Mouse (Mus musculus) cortical plate, adult 2 months (tissue): ENCODE data around the gene Cyth3. TPM values are rescaled to one million over a fixed set of nuclear protein-coding genes. Genes with fewer than 3 reads are reported as not detected.

Experiments used
- H3K27ac ChIP-seq: fragments of 200-500 bp; 2 replicates; pipeline ENCODE4 v1.5.1; 2012; ENCODE audit warnings: low read length, control low read depth, inconsistent platforms; ENCODE audit not compliant: insufficient read depth
- H3K4me1 ChIP-seq: fragments of 200-500 bp; 2 replicates; pipeline ENCODE4 v1.6.1; 2011; ENCODE audit warnings: low read length; ENCODE audit not compliant: control insufficient read depth, insufficient read depth
- H3K4me3 ChIP-seq: fragments of 200-500 bp; 2 replicates; pipeline ENCODE4 v1.5.1; 2011; ENCODE audit warnings: mild to moderate bottlenecking, low read length, control low read depth; ENCODE audit not compliant: insufficient read depth
- CTCF ChIP-seq: fragments of 200-500 bp; IDR thresholded peaks from 2 replicates; pipeline ENCODE4 v1.5.1; 2011; ENCODE audit warnings: mild to moderate bottlenecking, control low read depth, low read length; ENCODE audit not compliant: insufficient read depth; ENCODE audit errors: extremely low read depth
- POLR2A ChIP-seq: fragments of 200-500 bp; IDR thresholded peaks from 2 replicates; pipeline ENCODE4 v1.6.1; 2011; ENCODE audit warnings: mild to moderate bottlenecking, low read length, control low read depth; ENCODE audit not compliant: insufficient read depth; ENCODE audit errors: extremely low read depth
- polyA plus RNA-seq: library from polyadenylated mRNA; depleted of rRNA; stranded (reverse); fragments of >200 nt; gene quantifications from 2 replicates; pipeline ENCODE4 v1.2.3, GENCODE M21; 2012

The Cyth3 gene
- polyA plus RNA-seq, 1 experiment = 33.9 TPM

DNA sequence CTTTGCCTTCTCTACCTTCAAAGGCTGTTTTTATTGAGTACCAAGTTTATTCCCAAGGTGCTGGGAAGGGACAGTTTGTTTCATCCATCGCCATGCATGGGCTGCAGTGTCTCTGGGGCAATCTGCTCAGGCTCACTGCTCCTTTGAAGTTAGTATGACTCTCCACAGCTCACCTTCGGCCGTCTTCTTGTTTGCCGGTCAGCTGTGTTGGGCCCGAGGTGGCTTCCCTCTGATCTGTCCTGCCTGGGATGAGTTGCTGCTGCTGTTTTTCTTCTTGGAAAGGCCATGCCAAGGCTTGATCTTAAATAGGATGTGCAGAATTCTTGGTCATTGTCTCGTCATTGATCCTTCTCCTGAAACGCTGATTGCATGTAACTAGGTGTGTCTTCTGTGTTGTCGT lies 9.3 kb downstream of the Cyth3 start:
- H3K27ac ChIP-seq = 0 out of 2 replicates have a peak overlapping the region, but pooled peaks have one; percentile 15
- no peak for TF ChIP-seq POLR2A
- no peak for TF ChIP-seq CTCF
- H3K4me1 ChIP-seq = peaks cover 5% of the 10 kb centered on the region
- H3K4me3 ChIP-seq = no peak overlapping the region

- Histone ChIP-seq H3K27ac (peak overlapping the region; percentile 61; the same call in 1 of the 2 replicates), H3K4me3 (no peak overlapping the region)
- TF ChIP-seq CTCF = no peak
- TF ChIP-seq POLR2A = no peak
Measured at GRCm38 (mm10) chr5:143632674-143633557, 10.7 kb downstream of the Cyth3 start.

GRCm38 (mm10) chr5:143633558-143633871 lies 11.3 kb downstream of the Cyth3 start:
- Histone ChIP-seq H3K27ac (peak overlapping the region; percentile 61), H3K4me1 (peaks cover 5% of the 10 kb centered on the region), H3K4me3 (no peak overlapping the region)
- TF ChIP-seq POLR2A (no peak), CTCF (no peak)

More at GRCm38 (mm10) chr5:143632674-143633557, 10.7 kb downstream of the Cyth3 start:
- peaks cover 5% of the 10 kb centered on the region for H3K4me1 ChIP-seq

DNA sequence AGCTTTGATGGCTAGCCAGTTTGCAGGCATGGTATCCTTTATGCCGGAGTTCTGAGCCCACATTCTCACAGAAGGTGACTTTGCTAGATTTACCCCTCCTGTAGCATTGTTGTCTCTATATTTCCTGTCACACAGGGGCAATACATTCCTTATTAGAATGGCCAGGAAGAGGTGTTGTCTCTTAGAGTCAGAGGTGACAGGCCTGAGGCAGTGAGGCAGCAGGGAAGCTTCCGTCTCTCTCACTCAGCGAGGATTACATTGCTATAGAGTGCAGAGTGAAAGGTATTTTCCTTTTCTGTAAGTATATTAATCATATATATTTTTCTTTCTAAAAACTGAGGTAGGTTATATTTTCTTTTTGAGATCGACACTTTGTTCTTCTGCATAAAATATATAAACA lies 11.6 kb downstream of the Cyth3 start:
- Histone ChIP-seq H3K27ac (peak overlapping the region; percentile 61), H3K4me1 (peaks cover 5% of the 10 kb centered on the region), H3K4me3 (no peak overlapping the region)
- TF ChIP-seq CTCF = no peak
- no peak for TF ChIP-seq POLR2A

DNA sequence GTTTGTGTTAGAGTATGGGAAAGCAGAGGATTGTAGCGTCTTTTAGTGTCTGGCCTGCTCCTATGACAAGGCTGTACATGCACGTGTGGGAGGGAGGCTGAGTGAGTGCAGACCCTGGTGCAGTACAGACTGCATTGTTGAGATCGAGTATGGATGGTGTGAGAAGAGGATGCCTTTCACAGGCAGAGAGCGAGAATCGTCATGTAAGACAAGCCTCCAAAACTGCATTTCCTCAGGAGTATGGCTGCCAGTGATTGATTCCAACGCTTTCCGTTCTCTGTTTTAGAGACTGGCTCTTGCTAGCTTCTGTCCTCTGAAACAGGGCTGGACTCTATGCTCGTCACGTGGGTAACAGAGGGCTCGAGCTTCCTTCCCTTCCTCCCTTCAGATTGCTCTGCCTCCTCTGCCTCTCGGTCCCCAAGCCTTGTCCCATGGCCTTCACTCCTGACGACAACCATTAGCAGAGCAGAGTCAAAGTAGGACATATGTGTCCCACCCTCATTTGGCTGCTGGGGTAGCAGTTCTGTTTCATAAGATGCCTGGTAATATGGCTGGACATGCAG lies 12.4 kb downstream of the Cyth3 start:
- Histone ChIP-seq H3K4me1 (peaks cover 5% of the 10 kb centered on the region), H3K4me3 (no peak overlapping the region), H3K27ac (peak overlapping the region; percentile 69; the same call in 1 of the 2 replicates)
- TF ChIP-seq POLR2A = no peak
- TF ChIP-seq CTCF = no peak

DNA sequence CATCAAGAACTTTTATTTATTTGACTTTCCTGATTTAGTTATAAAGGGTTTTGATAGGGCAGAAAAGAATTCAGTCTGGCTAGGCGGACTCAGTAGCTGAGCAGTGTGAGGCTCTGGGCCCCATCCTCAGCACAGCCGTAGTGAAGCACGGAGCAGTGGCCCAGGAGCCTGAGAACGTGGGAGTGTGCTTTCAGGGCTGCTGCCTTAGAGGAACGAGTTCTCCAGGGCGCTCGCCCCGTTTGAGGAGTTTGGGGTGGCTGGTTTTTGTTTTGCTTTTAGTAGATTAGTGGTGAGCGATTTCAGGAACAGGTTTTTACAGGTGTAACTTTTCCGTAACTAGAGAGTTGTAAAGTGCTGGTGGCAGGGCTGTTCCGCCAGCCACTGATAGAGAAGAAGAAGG lies 13.1 kb downstream of the Cyth3 start:
- Histone ChIP-seq H3K4me1 (peaks cover 5% of the 10 kb centered on the region), H3K27ac (no peak overlapping the region), H3K4me3 (no peak overlapping the region)
- TF ChIP-seq POLR2A (no peak), CTCF (no peak)

- TF ChIP-seq CTCF = no peak
- TF ChIP-seq POLR2A = no peak
- H3K27ac ChIP-seq = no peak overlapping the region
- H3K4me1 ChIP-seq = peaks cover 5% of the 10 kb centered on the region
- H3K4me3 ChIP-seq = no peak overlapping the region
Measured at GRCm38 (mm10) chr5:143636173-143636572, 13.9 kb downstream of the Cyth3 start.

DNA sequence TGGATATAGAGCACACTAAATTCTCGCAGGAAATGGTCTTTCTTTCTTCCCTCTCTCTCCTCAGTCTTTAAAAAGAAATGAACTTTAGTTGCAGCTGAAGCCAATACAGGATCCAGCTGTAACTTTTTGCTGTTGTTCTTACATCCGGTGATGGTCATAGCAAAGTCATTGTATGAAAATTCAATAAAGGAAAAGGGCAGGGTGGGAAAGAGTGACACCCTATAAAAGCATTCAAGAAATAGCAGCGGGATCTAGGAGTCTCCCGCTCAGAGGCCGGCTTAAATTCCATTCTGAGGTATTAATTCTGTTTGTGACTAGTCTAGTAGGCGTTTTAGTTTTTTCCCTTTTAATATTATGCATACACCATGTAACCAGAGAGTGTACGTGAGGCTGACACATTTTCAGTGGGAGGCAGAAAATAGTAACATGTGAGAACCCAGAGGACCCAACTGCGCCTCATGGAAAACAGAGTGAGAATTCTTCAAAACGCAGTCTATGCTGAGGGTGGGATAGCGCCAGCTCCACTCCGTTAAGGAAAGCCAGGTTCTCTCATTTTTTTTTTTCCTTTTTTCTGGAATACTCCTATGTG lies 15.7 kb downstream of the Cyth3 start:
- Histone ChIP-seq H3K4me3 (no peak overlapping the region), H3K27ac (no peak overlapping the region), H3K4me1 (peaks cover 9% of the 10 kb centered on the region)
- TF ChIP-seq POLR2A (no peak), CTCF (no peak)

DNA sequence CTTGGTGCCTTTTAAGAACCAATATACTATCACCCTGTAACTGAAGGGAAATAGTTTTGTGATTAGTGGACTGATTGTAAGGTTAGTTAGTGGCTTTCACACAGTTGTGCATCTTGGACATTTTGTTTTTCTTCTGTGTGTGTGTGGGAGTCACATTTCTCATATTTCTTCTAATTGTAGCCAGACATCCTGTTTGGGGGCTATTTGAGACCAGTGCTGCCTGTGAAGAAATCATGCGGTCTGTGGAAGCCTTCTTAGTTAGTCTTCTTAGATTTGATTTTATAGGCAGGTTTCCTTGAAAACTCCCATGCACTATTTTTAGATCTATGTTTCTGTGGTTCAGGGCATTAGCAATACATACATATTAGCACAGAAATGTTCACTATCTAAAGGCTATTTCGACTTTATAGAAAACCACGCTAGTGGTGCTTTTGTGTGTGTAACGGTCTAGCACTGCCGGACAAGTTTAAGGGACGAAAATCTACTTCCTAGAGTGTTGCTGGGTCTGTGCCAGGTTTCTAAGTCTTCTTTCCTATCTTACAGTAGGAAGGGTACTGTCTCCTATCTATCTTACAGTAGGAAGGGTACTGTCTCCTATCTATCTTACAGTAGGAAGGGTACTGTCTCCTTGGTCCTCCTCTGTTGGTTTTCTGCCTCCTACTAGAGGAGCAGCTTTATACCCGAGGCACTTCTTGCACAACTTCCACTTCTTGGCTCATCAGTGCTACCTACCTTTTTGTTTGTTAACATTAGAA lies 16.4 kb downstream of the Cyth3 start:
- Histone ChIP-seq H3K27ac (no peak overlapping the region), H3K4me1 (peaks cover 7% of the 10 kb centered on the region), H3K4me3 (no peak overlapping the region)
- TF ChIP-seq POLR2A = no peak
- no peak for TF ChIP-seq CTCF
